Mouse (Mus musculus) CH12F3 (cell line): ENCODE results near the gene Gm1673.
"Not testable (repeated sequence)": the region's sequence is repeated elsewhere in the genome, so short reads cannot be mapped to it uniquely, and the experiment has no call there.

Experiments used
- in situ Hi-C: fragments of 300-500 bp; cut with MboI; formaldehyde crosslinking; loops from 2 replicates; pipeline ENCODE4 v1.14.3; 2020; ENCODE audit warnings: low sequenced_read_pairs

Gene Gm1673

DNA sequence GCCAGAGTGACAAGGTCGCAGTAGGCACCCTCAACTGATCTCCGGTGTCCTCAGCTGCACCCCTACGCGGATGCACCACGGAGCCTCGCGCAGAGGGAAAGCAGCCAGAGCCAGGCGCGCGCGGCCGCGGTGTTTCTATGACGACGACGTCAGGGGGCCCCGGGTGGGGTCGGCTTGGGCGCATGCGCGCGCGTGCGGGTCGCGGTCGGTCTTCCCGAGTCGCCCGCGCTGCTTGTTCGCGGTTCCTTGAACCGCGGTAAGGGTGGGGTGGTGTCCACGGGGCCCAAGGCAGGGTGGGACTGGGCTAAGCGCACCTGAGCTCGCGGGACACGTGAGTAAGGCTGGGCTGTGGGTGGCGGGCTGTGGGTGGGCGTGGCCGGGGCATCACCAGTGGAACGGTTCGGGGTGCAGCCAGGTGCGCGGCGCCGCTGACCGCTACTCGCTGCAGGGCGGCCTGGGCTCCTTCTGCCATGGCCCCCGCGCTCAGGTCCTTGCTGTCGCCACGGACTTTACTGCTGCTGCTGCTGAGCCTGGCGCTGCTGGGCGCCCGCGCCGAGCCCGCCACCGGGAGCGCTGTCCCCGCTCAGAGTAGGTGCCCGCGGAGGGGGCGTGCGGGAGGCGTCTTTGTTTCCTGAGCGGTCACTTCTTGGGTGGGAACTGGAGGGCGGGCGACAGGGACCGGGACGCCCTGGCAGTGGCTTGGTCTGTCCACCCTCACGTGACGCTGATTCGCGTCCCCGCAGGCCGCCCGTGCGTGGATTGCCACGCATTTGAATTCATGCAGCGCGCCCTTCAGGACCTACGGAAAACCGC lies at the start of gene Gm1673:
Gene Gm1673 (plus strand): TSS at position 125 of the 813 bp plus-strand sequence.
- in situ Hi-C loops = no loop called here

DNA sequence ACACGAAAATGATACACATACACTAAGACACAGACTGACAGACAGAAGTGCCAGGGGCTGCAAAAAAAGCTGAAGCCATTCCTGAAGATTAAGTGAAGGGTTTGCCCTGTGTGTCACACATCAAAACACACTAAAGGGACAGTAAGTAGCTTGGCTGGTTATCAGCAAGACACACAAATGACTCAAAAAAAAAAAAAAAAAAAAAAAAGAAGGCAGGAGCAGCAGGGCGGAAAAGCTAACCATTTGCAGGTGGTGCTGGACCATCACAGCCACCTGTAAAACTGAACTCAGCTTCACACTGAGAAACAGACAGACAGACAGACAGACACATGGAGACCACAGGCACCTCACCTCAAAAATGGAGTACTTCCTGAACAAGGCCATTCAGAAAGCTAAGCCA lies 49.2 kb upstream of the Gm1673 start:
- in situ Hi-C loops = no loop called here

DNA sequence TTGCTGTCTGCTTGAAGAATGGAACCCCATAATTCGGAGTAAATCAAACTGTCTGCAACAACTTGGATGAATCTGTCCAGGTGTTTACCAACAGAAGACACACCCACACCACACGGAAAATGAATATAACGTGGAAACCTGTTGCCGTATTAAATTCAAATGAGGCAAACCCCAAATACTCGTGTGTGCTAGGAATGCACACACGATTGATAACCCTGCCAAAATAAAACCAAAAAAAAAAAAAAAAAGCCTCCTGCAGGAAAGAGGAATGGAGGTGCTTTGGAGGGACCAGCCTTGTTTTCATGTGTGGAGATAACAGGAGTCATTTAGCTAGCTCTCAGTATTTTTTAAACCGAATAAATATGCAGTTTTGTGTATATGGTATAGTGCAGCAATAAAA lies 48.4 kb upstream of the Gm1673 start:
- in situ Hi-C loops = no loop called here

DNA sequence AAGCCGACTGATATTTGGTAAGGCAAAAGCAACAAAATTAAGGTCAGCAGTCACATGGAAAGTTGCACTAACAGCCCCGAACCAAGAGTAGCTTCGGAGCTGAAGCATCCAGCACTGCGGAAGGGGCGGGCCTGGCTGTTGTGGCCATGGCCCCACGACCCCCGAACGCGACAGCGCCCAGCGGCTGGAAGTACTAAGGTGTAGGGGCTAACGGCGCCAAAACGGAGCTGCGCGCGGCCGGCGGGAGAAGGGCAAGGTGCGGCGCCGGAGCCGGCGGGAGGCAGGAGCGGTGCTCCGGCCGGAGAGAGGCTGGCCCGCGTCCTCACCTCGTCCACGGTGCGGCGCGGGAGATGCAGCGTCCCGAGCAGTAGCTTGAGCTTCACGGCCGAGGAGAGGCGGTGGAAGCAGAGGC lies 47.5 kb upstream of the Gm1673 start:
- in situ Hi-C loops = no loop called here

DNA sequence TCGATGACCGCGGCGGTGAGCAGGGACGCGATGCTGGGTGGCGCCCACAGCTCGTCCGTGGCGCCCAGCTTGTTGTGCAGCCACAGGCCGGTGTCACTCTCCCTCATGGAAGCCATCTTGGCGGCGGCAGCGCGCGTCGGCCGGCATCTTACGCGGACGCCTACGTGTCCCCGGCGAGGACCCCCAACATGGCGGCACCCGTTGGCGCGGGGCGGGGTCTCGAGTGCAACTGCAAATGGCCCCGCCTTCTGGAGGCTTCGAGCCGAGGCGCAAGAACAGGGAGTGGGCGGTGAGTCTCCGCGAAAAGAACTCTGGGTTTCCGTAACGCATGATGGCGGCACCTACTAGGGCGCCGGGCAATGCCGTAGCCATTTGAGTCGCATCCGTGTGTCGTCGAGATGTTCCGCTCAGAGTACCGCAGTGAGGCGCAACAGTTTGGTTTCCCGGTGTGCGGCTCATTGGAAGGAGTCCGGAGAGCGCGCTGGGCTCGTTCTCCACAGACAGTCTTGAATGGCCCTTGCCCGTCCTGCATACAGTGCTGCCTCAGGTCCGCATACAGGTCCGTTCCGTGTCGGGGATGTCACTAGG lies 47.0 kb upstream of the Gm1673 start, which contains the start of gene Nelfa:
Gene Nelfa (minus strand): TSS at position 294 of the 588 bp plus-strand sequence.
- in situ Hi-C loops = no loop called here

DNA sequence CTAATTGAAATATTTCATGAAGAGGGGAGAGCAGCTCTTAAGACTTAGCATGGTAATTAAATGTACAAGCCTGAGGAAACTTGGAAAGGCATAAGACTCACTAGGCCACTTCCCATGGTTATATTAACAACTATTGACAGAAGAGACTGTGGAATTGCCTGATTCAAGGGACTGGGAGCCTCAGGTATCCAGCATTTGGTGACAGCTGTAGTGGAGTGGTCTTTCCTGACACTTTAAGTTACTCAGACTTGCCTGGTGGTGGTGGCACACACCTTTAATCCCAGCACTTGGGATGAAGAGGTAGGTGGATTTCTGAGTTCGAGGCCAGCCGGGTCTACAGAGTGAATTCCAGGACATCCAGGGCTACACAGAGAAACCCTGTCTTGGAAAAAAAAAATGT lies 46.0 kb upstream of the Gm1673 start:
- in situ Hi-C loops = no loop called here

DNA sequence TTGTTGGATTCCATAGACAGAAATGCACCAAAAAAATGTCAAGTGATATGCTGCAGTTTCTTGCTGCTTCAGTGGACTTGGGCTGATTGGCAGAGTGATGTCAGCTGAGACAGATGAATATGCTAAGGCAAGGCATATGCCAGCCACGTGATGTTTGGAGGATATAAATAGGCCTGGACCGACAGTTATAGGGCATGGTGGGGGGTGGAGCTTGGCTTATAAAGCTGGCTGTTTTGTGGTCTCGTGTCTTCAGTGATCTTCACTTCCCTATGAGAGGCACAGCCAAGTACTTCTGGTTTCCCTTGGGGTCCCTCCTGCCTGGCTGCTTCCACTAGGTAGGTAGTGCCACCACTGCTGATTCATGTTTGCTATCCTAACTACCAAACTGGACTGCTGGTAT lies 44.8 kb upstream of the Gm1673 start:
- in situ Hi-C loops = no loop called here

DNA sequence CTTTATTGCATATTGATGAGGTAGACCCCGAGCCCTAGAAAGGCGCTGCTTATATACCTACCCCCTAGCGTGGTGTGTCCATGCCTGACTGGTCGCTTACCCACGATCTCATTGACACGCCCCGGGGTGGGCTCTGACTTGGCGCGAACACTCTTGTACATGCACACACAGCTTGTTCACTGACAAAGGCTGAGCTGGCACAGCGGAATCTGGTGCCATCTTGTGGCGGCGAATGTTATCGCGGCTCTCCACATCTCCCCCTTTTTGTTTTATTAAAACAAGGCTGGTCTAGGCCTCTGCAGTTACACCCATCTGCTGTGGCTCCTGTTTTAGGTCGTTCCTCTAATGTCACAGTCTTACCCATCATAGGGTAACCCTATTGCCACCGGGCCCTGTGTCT lies 36.2 kb upstream of the Gm1673 start:
- in situ Hi-C loops = not testable (repeated sequence)

DNA sequence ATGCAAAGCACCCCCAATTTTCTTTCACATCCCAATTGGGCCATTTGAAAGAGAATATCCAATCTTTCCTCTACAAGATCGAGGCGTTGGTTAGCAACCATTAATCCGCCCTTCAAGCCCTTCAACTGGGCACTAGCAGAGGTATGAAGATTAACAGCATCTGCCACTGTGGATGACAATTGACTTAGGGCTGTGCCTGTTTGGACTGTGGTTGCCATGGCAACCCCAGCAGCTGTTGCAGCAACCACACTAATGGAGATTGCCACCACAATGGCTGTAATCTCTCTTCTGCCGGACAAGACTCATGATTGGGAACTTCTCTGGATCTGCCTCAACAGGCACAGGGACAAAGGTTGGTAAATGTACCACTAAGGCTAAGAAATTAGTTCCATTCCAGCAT lies 34.9 kb upstream of the Gm1673 start:
- in situ Hi-C loops = no loop called here

DNA sequence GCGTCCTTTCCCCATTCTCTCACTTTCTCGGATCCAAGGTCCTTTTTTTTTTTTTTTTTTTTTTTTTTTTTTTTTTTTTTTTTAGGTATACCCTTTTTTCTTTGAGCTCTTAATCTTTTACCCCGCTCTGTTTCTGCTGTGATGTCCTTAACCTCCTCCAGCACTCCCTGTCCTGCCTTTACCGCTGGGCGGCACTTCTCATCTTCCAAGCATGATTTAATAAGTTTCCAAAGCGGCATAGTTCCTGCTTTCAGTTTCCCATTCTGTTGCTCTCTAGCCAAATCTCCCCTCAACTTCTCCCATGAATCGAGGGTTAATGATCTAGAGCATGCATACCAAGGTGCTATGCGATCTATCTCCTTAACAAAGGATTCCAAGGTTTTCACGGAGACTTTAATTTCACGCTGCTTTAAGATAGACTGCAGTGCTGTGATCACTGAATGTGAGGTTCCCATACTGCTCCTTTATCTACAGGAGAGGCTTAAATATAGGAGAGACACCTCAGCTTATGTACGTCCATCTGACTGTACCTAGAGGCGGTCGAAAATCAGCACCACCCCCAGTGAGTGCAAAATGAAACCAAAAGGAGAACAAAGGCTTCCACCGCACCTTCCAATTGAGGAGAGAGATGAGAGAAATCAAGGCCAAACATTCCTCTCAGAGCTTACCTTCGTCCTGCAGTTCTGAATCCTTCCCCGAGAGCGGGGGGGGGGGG lies 29.6 kb upstream of the Gm1673 start:
- in situ Hi-C loops = no loop called here

DNA sequence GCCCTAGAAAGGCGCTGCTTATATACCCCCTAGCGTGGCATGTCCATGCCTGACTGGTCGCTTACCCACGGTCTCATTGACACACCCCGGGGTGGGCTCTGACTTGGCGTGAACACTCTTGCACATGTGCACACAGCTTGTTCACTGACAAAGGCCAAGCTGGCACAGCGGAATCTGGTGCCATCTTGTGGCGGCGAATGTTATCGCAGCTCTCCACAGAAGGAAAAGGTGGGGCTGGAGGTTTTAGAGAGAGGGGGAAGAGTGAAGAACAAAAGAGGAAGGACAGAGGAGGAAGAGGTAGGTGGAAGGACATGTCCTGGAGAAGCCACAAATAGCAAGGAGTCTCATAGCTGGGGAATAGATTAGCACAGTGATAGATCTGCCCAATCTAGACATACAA lies 28.9 kb upstream of the Gm1673 start:
- in situ Hi-C loops = no loop called here

DNA sequence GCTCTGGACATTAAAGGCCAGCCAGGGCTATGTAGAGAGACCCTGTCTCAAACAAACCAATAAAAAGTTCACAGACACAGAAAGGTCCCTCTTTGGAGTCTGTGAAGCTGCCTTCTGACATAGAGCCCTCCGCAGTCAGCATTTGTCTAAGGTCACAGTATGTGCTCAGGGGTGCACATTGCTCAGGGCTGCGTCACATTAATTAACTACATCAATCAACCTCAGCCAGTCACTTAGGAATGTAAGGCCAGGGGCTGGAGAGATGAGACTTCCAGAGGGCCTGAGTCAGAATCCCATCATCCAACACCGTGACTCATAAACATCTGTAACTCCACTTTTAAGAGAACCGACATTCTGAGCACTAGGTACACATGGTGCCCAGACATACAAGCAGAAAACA lies 27.4 kb upstream of the Gm1673 start:
- in situ Hi-C loops = no loop called here

DNA sequence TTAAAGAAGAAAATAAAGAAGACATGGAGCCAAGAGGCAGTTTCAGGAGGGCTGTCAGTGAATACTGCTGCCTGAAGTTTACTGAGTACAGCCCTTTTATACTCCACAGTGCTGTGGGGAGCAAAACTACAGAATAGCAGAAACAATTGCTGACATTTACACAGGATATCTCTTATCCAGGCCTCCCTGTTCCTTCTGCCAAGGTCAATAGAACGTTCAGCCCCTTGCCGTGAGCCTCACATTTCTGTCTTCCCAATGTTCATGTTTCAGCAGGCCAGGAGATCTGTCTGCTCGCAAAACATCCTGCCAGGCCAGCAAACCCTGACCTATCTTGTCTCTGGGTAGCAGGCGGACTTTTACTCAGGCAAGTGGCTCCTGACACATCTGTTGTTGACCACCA lies 23.9 kb upstream of the Gm1673 start:
- in situ Hi-C loops = no loop called here

DNA sequence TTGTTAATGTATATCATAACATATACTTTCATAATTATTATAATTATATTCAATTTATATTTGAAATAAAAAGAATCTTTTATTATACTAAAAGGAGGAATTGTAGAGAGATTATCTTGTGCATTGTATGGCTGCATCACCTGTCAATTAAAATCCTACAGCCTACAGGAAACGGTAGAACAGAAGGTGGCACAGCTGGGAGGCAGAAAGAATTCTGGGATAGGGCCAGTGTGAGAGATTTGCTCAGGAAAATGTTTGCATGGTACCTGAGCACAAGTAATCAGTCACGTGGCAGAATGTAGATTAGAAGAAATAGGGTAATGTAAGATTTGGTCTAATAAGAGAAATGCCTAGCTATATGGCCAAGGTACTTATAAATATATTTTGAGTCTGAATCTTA lies 8.5 kb upstream of the Gm1673 start:
- in situ Hi-C loops = no loop called here

DNA sequence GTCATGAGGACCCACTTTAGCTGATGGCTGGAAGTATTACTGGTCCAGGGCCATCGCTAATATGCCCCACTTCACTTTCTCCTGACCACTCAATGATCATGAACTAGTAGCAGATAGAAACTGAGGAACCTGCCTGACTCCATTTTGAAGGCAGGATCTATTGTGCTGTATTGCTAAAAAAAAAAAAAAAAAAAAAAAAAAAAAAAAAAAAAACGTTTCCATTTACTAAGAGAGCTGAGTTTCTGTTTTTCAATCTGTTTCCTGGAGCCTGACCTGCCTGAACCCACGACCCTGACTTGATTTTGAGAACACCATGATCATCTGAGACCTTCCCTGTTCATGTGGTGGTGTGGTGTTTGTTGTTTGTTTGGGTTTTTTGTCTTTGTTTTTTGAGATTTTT lies 7.0 kb upstream of the Gm1673 start:
- in situ Hi-C loops = no loop called here

DNA sequence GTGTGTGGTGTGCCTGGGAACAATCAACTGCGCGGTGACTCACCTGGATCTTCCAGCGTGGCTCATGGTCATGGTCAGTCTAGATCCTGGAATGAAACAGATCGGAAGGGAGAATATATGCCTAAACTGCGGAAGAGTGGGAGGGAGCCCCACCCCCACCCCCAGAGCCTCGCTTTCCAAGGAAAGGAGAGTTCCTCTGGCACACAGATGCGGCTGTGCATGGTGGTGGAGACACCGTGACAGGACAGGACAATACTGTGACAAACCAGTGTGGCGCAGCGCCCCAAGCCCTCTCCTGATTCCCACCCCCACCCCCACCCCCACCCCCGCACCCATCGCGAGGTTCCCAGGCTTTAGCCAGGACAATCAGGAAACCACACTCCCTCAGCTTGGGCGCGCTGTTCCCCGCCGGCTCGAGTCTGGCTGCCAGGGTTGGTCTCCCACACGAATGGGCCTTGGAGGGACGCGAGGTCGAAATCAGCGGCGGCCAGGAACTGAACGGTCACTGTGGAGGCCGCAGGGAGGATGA lies 438 bp upstream of the Gm1673 start:
- in situ Hi-C loops = no loop called here

DNA sequence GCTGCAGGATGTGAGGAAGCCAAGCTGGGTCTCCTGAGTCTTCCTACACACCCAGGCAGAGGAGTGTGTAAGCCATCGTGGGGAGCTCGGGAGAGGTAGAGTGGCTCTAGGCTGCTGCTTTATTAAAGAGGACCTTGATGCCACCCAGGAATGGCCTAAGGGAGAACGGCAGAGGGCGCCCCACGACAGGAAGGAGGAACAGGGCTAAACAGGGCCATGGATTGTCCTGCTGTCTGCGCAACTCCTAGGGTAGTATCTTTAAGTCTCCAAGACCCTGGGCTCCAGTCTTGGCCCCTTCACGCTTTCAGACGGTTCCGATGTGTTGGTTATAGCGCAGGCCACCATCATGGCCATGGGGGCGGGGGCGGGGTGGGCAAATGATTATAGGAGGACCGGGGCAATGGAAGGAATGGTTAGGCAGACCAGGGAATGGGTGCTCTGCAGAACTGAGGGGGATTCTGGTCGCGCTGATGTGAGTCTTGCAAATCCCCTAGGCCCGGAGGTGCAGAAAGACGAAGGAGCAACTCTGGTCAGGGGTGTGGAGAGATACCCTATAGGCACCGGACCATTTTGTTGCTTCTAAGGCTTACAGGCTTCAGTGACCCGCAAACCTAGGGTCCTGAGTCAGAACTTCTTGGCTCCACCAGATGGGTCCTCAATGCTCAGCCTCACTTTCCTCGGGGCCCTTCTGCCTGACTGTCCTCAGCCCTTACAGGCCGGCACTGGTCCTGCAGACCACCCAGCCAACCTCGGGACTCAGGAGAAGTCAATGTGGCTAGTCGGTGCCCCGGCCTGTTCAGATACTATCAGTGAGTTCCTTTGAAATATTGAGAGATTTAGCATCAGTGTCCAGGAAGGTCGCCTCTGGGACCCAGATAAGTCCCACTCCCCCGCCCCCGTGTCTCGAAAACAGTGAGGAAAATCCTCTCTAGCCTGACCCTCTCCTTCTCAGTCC lies 11.7 kb downstream of the Gm1673 start:
- in situ Hi-C loops = no loop called here

DNA sequence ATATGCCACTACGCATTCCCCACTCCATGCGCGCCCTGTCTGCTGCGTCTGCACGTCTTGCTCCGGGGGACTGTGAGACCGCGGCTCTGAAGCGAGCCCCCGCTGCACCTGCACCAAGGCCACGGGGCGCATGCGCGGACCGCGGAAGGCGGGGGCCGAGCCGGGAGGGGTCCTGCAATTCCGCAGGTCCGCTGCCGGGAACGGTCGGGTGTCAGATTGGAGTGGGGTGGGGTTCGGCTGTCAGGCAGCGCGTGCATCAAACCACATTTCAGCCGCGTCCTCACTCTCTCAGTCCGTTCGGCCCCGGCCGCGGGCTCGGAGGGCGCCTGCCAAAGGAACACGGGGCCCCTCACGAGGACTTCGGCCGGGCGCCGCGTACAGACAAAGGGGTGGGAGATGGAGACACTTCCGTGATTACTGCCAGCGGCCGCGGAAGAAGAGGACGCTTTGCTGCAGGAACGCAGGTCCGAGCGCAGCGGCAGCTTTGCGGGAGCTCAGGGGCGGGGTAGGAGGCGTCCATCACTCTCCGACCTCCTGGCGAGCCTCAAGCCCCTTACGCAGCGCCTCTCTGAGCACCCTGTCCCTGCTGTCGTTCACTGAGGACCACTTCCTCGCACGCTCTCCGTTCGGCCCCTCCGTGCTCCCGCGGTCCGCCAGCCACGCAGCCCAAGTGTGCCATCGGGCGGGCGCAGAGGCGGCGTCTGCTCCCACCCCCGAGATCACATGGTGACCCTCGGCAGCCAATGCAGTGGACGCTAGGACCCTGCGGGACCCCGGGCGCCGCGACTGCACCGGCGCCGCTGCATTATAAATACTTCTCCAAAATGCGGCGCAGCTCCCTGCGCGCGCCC lies 12.8 kb downstream of the Gm1673 start, which contains the start of gene Nat8l:
Gene Nat8l (plus strand): TSS at position 142 of the 851 bp plus-strand sequence.
- in situ Hi-C loops = no loop called here

DNA sequence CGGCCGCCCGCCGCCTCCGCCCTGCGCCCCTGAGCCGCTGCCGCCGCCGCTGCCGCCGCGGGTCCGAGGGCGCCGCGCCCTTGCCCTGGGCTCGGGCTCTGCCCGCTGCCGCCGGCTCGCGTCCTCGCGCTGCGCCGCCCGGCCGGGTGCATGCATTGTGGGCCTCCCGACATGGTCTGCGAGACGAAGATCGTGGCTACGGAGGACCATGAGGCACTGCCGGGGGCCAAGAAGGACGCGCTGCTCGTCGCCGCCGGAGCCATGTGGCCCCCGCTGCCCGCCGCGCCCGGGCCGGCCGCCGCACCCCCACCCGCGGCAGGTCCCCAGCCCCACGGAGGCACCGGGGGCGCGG lies 13.4 kb downstream of the Gm1673 start:
- in situ Hi-C loops = no loop called here
